Mouse (Mus musculus) ovary, postnatal 36 days (tissue): ENCODE data around the gene Bcas3.

ENCODE experiments used
- DNase-seq: peaks from one replicate; pipeline ENCODE4 v3.0.0; 2022; ENCODE audit warnings: low spot score, mixed read lengths

Gene Bcas3

DNA sequence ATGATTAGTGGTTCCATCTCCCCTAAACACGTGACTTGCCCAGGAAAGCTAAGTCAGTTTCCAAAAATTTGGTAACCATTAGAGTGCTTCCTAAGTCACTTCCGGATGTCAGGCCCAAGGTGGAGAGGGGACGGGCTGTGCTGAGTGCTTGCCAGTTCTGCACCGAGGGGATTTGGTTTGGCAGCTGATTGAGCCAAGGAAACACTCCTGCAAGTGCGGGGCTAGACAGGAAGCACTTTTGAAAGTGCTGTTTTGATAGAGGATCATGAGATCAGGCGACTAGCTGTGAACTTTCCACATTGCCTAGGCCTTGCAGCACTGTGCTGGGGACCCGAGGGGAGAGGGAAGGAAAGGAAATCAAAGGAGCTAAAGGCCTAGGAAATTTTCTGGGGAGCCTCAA, 262.5 kb downstream of the Bcas3 start:
- no peak for DNase-seq

DNA sequence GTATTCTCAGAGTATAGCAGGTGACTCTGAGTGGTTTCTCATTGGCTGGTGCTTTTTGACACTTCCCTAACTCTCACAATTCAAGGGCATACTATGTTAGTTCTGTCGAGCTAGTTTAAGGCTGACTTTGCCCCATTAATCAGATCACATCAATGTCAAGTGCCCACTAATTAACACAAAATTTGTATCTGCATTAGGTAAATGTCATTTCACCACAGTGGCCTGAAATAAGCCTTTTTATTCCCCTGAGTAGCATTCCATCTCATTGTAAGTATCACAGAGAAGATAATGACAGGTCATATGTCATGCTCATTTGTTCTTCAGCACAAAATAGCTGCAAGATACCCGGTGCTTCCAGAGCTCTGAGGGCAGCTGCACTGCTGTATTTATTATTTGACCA, 268.5 kb downstream of the Bcas3 start:
- no peak for DNase-seq

DNA sequence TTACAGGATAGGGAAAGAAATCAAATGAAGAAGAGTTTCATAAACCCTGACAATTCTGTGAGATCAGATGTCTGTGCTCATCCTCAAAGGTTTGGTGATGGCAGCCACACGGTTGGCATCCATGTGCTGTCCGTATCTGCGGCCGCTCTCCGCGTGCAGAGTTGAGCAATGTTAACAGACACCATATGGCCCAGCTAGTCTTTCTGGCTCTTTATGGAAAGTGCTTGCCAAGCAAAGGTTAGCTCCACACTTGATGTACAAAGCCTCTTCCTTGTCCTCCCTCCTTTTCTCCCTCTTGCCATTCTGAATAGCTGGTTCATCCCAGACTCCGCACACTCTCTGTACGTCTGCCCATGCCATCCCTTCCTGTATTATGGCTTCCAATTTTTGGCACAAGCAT, 269.0 kb downstream of the Bcas3 start:
- DNase-seq: no peak

DNA sequence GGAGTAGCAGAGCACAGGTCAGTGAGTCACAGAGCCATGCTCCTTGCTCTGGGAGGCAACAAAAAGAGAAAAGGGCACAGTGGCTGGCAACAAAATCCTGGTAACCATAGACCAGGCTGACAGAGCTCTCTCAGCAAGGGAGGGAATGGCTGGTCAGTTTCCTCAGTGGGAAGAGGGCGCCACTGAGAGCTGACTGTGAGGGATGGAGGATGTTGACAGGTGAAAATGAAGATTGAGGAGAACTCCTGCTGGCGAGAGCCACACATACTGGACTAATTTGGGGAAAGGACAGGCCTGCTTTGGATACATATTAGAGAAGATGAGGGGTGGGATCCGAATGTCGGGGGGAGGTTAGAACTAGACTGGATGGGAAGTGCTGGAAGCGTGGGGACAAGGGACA, 272.2 kb downstream of the Bcas3 start:
- no peak for DNase-seq

DNA sequence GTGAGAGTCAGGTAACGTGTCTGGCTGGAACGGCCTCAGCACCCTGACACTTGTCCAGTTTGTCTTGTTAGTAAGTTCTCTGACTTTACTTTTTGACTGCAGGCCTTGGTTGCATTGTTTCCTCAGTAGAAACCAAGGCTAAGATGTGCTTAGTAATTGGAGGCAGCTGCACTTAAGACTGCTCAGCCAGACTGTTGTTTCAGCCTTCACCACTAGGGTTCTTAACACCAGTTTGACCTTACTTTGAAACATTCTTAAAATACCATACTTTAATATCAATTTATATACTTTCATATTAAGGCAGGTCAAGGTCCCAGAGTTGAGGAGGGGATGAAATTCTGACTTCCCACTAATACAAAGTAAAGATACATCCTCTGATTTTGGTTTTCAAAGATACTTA, 273.9 kb downstream of the Bcas3 start:
- DNase-seq: no peak

DNA sequence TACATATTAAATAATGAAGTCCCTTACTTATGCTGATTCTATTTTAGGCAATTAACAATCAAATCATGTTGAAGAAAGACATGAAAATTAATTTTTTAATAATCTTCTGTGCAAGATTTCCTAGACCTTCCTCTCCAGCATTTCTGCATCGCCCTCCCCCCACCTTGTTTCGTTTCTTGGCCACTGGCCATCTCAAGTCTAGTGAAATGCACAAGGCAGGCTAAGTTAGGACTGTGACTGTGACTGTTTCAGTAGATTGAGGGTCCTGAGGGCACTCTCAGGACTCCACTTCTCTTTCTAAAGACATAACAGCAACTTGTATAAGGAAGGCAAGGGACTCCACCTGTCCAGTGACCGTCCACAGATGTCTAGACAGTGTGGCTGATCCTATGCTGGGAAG, 274.4 kb downstream of the Bcas3 start:
- DNase-seq: no peak

DNA sequence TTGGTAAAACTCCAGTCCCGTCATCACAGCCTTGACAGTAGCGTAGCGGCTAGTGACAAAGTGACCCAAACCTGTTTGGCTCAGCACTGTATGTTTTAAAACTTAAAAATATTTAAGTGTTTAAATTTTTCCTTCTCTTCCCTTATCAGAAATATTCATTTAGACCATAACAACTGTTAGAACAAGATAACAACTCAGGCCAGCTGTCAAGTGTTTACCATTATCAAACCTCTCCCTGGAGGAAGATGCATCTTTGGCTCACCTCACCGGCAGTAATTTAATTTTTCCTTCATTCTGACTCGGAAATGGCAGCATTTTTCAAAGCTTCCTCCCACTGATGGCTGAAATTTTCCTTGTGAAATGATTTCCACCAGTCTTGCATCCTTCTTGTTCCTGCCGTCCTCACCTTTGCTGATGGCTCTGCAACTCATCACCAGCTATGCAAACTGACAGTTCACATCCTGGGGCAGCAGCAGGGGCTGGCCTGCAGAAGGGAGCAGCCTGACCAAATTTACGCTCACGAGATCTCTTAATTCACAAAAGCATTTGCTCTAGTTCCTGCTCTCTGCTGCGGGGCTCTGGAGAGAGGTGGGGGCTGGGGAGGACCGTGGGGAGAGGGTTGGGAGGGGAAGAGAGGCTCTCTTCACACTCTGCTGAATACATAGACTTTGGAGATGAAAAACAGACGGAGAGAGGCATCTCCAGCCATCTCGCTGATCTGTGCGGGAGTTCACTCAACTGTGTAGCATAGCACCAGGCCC, 275.5 kb downstream of the Bcas3 start:
- DNase-seq: no peak

DNA sequence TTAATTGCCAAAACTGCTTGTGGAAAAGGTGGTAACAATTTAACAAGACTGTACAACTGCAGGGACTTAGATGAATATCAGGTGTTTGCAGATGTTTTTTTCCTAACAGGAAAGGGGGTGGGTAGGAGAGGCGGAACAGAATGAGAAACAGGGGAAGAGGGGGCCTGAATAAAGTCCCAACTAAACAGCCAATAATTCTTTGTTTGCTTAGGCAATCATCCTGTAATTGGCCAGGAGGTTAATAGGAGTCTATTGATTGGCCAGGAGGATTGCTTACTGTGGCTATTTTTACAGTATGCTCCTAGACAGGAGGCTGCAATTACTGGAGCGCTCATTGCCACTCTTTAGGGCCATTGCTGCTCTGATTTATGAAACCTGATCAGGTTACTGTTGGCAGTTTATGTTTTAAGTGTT, 279.6 kb downstream of the Bcas3 start:
- no peak for DNase-seq

DNA sequence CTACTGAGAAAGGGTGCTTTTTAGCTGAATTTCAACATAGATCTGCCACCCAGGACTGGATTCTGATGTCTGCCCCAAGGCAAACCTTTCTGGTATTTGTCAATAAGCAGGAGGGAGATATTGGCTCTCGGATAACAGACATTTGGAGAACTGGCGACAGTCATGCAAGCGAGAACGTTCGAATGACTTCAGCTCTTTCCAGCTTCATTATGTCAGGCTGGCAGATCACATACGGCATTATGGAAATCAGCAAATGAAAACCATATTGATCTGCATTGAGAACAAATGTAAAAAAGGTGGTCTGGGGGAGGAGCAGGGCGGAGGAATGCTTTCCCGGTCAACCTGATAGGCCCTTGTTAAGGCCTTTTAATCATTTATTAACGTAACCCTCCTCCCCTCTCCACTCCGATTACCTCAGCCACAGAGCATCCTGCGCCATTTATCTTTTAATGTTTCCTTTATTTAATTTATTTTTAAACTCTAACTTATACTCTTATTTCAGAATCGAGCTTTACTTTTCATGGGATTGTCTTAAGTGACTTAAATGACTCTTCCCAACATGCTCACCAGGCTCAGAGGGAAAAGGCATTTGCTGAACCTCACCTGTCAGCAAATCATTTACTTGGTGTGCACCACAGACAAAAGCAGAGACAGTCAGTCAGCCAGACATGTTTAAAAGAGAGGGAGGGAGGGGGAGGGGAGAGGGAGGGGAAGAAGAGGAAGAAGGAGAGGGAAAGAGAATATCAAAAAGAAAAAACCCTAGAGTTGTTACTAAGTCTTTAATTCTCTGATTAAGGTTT, 285.9 kb downstream of the Bcas3 start:
- no peak for DNase-seq

DNA sequence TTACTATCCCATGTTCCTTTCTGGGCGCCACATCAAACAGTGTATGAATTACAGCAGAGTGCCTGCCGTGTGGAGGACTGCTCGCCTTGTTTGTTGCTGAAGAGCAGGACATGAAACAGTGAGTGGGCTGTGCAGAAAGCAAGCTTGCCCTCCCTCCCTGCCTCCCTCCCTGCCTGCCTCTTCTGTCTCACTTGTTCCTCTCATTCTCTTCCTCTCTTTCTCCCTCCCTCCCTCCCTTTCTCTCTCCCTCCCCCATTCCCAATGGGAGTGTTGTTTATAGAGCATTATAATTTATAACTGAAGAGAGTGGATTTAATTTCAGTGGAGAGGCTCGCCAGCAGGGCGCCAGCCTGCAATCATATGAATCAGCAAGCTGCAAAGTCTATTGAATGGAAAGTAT, 287.7 kb downstream of the Bcas3 start:
- no peak for DNase-seq

DNA sequence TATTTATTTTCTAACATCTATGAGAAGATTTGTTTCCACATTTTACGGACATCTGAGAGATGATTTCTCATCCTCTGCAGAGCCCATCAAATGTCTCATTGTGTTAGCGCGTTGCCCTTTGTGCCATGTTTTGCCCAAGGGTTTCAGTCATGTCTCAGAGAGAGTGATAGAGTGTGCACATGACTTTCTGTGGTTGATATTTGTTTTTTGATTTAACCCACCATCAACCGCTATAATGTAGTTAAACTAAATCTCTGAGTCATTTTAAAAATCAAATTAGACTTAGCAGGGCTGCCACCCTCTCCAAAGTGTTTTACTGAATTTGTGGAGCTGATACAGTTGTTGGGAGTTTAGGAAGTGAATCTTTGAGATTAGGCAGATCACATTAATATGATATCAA, 288.5 kb downstream of the Bcas3 start:
- no peak for DNase-seq

DNA sequence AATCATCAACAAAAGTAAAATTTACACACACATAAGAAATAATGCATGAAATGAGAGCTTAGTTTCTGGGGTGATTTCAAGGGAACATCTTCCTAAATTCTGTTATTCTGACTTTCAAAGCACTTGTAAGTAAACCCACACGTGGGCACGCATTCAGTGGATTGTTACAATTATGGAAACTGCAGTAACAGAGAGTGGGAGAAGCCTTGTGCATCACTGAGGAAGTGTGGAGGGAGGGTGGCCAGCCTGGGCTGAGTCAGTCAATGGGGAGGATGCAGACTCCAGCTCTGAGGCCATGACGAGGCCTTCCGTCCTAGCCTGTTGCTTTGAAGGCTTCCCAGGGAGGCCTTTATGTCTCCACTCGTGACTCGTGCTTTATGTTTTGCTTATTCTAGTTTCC, 289.6 kb downstream of the Bcas3 start:
- DNase-seq: no peak

DNA sequence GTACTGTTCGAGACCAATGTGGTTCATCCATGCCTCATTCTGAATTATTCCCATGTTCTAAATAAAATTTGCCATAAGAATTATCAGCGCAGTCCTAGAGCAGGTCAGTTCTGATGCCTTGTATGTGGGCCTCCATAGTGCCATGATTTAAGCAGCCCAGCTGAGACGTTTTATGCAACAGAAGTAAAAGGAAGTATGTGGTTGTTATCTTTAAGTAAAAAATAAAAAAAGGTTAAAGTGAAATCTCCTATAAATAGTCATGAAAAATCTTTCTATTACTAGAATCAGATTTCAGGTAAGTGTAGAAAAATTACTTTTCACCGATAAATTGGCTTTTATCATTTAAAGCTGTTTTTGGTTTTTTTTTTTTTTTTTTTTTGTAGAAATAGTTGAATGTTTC, 290.1 kb downstream of the Bcas3 start:
- DNase-seq: no peak

DNA sequence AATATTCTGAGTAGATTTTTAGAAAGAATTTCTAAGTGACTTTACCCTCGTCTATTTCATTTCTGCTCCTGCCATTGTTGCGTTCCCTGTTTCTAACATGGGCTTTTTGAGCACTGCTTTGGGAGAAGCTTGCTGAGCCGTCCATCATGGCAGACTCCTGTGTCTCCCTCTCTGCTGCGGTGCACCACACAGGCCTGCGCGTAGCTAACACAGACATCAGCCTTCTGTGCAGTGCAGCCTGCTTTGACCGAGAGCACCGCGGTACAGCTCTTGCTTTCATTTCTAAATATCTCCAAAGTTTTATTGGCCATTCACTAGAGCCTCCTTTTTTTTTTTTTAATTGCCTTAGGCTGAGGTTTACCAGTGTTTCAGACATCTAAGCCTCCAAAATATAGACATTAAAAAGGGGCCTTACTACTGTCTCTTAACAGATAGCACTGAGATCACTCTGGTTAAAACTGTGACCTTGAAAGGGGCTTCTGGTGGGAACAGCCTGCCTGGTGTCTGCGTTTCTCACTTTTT, 290.6 kb downstream of the Bcas3 start:
- DNase-seq: no peak

DNA sequence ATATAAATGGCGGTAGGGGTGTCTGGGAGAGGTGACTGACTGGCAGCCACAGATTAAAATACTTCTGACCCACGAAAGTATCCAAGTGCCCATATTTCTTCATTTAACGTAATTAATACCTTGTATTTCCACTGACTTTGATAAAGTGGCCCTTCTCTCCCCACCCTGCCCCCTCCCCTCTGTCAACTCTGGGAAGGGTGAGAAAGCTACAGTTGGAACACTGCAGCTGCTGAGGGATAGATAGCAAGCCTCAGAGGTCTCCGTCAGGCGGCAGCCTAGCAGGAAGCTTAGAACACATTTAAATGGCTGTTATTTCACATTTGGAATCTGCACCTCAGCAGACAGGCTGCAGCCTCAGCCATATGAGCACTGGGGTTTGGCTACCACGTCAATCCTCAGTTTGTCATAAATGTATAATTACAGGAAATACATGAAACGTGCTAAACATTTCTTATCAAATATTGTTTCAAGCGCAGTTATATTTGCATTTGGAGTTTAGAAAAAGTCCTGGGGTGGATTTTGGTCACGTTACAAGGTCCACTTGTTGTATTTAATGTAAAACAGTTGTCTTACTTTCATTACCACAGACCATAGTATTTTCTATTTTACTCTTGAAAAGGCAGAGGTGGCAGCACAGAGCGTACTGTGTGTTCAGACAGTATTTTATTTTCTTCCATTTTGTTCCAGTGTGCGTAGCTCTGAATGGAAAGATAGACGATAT, 291.2 kb downstream of the Bcas3 start:
- DNase-seq: no peak

DNA sequence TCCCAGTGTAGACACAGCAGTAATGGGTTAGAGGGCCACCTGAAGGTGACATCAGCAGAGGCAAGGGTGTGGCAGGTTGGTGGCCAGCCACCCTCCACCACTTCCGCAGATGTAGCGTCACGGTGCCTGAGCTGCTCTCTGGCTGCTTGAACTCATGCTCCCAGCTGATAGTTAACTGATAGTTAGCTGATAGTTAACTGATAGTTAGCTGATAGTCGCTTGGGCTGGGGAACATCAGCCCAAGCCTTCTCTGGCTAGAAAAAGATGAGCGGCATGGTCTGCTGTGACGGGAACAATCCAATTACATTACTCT, 291.7 kb downstream of the Bcas3 start:
- DNase-seq: no peak

DNA sequence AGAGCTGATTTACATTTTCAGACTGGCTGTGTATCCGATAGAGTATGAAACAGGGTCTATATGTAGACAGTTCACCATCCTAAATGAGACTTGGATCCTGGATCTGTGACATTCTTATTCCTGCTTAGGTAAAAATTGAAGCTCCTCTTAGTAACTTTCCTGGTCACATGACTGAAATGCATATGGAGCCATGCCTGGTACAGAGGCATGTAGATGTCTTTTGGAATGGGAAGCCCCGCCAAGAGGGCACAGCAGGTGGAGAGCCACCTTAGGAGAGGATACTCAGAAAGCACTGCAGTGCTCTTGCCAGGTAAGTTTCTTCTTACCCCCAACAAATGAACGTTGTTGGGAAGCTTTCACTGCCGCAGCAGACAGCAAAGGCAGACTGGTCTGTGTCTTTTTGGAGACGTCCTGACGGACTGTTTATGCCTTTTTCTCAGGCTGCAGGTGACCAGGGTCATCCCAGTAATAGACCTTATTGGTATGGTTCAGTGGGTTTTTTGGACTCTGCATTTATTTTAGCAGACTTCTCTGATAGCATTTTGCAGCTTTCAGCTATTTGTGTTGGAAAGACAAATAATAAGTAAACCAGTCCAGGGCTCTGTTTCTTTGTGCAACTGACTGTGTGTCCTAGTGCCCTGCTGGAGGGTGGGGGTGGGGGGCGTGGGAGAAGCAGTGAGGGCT, 292.3 kb downstream of the Bcas3 start:
- no peak for DNase-seq

DNA sequence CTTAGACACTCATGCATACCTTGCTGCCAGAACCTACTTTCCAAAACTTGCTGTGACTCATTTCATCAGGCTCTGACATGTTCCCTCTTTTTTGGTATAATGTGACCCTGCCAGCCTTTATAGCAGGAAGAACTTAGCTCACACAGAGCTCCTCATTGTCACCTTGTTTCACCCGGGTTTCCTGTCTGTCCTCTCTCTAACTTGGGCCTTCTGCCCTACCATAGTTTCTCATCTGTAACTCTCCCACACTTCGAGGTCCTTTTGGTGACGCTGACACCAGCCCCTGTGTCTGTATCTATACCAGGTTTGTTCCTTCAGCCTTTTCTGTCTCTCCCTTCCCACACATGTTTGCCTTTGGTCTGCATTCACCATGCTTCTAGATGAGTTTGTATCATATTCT, 295.9 kb downstream of the Bcas3 start:
- DNase-seq: no peak

DNA sequence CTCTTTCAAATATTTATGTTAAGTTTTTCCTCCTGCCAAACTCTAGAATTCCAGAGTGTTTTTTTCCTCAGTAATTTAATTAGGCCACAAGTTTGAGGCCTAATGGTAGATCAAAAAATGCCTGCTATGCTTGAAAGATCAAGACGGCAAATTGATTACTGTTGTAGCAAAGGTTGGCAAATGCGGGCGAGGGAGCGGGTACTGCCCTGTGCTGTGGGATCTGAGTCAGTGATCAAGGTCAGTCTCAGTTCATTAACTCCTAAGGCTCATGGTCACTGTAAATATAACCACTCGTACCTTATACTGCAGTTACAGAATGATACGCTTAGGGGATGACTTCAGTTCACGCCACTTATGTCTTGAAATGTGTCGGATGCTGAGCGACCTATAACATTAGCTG, 296.4 kb downstream of the Bcas3 start:
- DNase-seq: no peak

DNA sequence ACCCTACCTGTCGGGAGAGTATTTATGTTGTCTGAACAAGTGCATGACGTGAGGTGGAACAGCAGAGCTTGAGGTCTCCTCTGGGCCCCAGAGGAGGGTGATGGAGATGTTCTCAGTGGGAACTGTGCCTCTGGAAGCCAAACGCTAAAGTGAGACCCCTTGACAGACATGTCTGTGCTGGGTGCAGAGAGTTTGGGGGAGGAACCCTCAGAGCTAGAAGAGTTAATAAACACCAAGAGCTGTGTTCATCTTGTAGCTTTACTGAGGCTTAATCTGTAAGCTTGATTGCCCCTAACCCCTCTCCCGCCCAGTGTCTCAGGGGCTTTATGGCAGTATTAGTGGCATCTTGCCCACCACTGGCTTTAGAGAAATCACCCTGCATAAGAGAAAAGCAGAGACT, 304.5 kb downstream of the Bcas3 start:
- DNase-seq: no peak

DNA sequence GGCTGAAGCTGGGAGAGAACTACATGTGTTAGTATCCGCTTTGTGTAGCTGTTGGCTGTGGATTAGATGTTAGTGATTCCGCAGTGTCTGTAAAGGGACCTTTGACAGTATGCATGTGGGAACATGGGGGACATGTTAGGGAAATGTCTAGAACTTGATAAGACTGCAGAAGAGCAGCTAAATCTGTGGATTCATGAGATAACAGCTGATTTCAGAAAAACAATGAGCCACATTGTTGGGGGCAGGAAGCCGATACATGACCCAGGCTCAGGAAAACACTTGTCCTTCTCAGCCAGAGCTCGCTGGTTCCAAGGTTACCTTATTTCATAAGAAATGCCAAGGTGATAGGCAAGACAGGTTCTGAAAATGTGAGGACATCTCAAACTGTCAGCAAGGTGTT, 307.3 kb downstream of the Bcas3 start:
- DNase-seq: no peak

DNA sequence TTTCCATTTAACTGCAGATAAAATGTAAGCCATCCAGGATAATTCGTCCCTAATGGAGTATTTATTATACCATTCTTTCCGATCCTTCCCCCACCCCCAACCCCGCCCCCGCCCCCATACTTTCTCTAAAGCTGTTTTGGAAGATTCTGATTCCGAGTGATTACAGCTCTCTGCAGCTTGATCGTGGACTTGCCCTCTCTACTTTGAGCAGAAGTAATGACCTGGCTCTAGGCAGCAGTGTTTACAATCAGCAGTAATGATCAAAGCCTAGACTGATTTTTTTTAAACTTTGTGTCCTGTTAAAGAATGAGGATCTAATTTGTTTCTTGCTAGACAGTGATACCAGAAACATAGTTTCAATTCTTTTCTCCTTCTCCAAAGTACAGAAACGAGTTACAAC, 314.2 kb downstream of the Bcas3 start:
- no peak for DNase-seq
